Mouse (Mus musculus): Measurements from ENCODE around the gene Nrl.

DNA sequence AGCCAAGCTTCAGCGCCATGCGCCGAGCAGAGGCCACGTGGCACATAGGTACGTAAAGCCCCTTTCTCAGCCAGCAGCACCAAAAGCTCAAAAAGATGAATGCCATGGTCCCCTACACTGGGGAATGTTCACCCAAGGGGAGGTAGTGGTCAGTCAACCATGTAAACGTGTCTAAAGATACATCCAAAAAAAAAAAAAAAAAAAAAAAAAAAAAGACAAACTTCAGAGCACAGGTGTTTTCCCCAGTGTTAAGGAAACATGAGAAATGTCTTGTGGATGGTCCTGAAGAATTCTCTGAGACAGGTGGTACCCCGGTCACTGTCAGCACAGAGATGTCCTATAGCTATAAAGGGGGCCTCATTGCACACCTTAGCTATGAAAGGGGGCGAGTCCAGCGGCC is 19.2 kb downstream of the Nrl start:
- TF ChIP-seq CTCF (IDR thresholded peaks at IDR 0.05; ENCODE audit: insufficient read depth, low read depth, low read length) (no peak), POLR2A (IDR thresholded peaks at IDR 0.05; ENCODE audit: insufficient read depth, low read depth, low read length) (no peak)

Measured in olfactory bulb, adult 2 months (tissue).